Mouse (Mus musculus): ENCODE measurements around the gene Slc25a44. TPM values are rescaled to one million over a fixed set of nuclear protein-coding genes. Genes with fewer than 3 reads are reported as not detected.

The Slc25a44 gene
- polyA plus RNA-seq, 1 experiment: 13.5 TPM

DNA sequence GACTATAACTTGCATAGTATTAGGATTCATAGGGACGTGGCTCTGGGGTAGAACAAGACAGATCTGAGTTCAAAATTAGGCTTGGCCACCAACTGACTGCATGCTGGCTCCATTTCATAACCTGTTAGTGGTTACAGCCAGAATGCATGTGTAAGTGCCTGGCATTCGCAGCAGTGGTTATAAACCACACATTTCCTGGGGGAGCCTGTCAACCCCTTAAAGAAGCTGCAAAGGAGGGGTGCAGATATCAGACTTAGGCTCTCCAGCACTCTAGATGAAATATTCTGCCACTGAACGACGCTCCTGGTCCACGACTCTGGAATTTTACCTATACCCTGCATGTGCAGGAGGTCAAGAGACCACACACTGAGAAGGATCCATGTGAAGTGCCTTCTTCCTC, 27.3 kb upstream of the Slc25a44 start:
- H3K36me3 ChIP-seq (ENCODE audit: control insufficient read depth, insufficient read depth, low read length, poor library complexity, severe bottlenecking): no peaks in the 10 kb centered on the region
- no peak overlapping the region for H3K9ac ChIP-seq (ENCODE audit: low read depth, poor library complexity, severe bottlenecking)
- H3K27me3 ChIP-seq (ENCODE audit: control insufficient read depth, insufficient read depth, low read length, poor library complexity, severe bottlenecking): no peaks in the 10 kb centered on the region
- H3K27ac ChIP-seq (ENCODE audit: insufficient read depth, low read length): no peak overlapping the region
- TF ChIP-seq CTCF (IDR thresholded peaks at IDR 0.05; ENCODE audit: low read depth, low read length) (no peak), POLR2A (IDR thresholded peaks at IDR 0.05; ENCODE audit: insufficient read depth, low read length) (no peak), EP300 (IDR thresholded peaks at IDR 0.05; ENCODE audit: insufficient read depth, low read depth, low read length) (no peak)
- H3K4me1 ChIP-seq (ENCODE audit: control insufficient read depth, insufficient read depth, low read length): no peaks in the 10 kb centered on the region
- no peaks in the 10 kb centered on the region for H3K9me3 ChIP-seq (replicated peaks; ENCODE audit: control insufficient read depth, insufficient read depth, low read length, poor library complexity, severe bottlenecking)
- H3K4me3 ChIP-seq (ENCODE audit: low read depth, low read length): no peak overlapping the region

DNA sequence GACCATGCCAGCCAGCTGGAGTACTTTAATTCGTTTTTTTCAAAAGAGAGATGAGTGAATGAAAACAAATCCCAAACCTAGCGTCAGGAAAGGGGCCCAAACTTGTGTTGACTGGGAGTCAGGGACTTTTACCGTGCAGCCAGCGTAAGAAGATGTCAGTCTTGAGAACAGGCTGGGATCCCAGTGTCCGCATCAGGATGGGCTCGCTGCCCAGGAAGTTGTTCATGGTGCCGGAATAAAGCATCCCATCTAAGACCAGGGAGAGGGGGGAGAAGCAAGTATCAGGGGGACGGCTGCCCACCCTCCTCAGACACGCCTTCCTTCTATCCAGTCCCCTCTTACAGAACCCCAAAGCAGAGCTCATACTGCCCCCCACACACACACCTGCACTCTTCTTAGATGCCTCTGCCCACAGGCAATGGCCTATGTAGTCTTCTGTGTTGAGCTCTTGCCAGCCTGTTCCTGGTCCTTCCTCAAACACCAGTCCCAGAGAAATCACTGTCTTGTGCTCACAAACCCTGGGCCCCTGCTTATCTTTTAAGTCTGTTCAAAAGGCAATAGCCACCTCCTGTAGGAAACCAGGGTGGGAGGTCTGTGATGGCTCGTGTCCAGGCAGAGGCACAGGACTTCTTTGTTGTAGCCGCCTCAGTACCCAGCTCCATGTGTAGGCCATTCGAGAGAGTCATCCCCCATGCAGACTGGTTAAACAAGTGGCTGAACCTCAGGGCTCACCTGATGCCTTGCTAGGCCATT, 25.6 kb upstream of the Slc25a44 start:
- Histone ChIP-seq H3K36me3 (ENCODE audit: control insufficient read depth, insufficient read depth, low read length, poor library complexity, severe bottlenecking) (no peaks in the 10 kb centered on the region), H3K4me1 (ENCODE audit: control insufficient read depth, insufficient read depth, low read length) (no peaks in the 10 kb centered on the region), H3K9ac (ENCODE audit: low read depth, poor library complexity, severe bottlenecking) (no peak overlapping the region), H3K4me3 (ENCODE audit: low read depth, low read length) (no peak overlapping the region), H3K9me3 (replicated peaks; ENCODE audit: control insufficient read depth, insufficient read depth, low read length, poor library complexity, severe bottlenecking) (no peaks in the 10 kb centered on the region), H3K27me3 (ENCODE audit: control insufficient read depth, insufficient read depth, low read length, poor library complexity, severe bottlenecking) (no peaks in the 10 kb centered on the region), H3K27ac (ENCODE audit: insufficient read depth, low read length) (no peak overlapping the region)
- TF ChIP-seq EP300 (IDR thresholded peaks at IDR 0.05; ENCODE audit: insufficient read depth, low read depth, low read length) (no peak), POLR2A (IDR thresholded peaks at IDR 0.05; ENCODE audit: insufficient read depth, low read length) (no peak), CTCF (IDR thresholded peaks at IDR 0.05; ENCODE audit: low read depth, low read length) (no peak)

DNA sequence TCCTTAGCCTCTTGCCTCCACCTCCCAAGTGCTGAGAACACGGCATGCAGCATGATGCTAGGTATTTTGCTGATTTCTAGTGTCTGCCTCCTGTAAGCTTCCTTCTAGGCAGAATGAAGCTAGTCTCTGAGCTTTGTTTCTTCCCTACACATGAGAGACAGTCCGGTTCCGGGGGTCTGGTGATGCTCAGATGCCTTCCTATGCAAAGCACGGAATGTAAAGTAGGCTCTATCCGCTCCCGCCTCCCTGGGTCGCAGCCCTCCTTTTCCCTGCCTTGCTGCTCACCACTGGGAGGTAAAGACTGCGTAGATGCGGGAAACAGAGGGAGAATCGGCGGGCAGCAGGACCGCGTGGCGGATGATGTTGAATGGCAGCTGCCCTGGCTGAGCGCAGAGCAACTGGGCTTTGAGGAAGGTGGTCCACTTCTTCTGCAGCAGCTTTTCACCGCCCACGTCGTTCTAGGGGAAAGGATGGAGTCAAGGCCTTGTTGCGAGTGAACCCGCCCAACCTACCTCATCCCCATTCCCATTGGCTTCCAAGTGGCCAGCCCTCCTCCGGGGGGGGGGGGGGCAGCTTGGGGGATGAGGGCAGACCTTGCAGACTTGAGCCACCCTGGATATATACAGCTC, 24.6 kb upstream of the Slc25a44 start:
- H3K4me1 ChIP-seq (ENCODE audit: control insufficient read depth, insufficient read depth, low read length): no peaks in the 10 kb centered on the region
- H3K27me3 ChIP-seq (ENCODE audit: control insufficient read depth, insufficient read depth, low read length, poor library complexity, severe bottlenecking): no peaks in the 10 kb centered on the region
- H3K36me3 ChIP-seq (ENCODE audit: control insufficient read depth, insufficient read depth, low read length, poor library complexity, severe bottlenecking): no peaks in the 10 kb centered on the region
- no peak overlapping the region for H3K27ac ChIP-seq (ENCODE audit: insufficient read depth, low read length)
- H3K9me3 ChIP-seq (replicated peaks; ENCODE audit: control insufficient read depth, insufficient read depth, low read length, poor library complexity, severe bottlenecking): no peaks in the 10 kb centered on the region
- peak overlapping the region; percentile 72 for H3K4me3 ChIP-seq (ENCODE audit: low read depth, low read length)
- TF ChIP-seq EP300 (IDR thresholded peaks at IDR 0.05; ENCODE audit: insufficient read depth, low read depth, low read length) (no peak), POLR2A (IDR thresholded peaks at IDR 0.05; ENCODE audit: insufficient read depth, low read length) (no peak), CTCF (IDR thresholded peaks at IDR 0.05; ENCODE audit: low read depth, low read length) (no peak)
- no peak overlapping the region for H3K9ac ChIP-seq (ENCODE audit: low read depth, poor library complexity, severe bottlenecking)

DNA sequence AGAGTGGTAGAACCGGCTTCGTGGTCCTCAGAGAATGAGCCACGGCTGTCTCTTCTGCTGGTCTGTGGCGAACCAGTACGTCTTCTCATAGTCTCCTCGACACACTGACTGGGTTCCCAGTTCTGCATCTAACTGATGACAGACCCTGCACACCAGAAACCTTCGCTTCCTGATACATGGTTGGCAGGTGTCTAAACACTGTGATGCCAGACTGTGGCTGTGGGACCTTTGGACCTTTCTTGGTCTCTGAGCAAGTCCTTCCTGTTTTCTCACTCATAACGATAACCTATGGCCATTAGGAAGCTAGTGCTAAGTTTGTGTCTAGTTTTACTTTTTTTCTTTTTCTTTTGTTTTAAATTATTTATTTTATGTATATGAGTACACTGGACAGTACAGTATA, 23.5 kb upstream of the Slc25a44 start:
- Histone ChIP-seq H3K27me3 (ENCODE audit: control insufficient read depth, insufficient read depth, low read length, poor library complexity, severe bottlenecking) (no peaks in the 10 kb centered on the region), H3K9ac (ENCODE audit: low read depth, poor library complexity, severe bottlenecking) (no peak overlapping the region), H3K4me3 (ENCODE audit: low read depth, low read length) (no peak overlapping the region), H3K36me3 (ENCODE audit: control insufficient read depth, insufficient read depth, low read length, poor library complexity, severe bottlenecking) (no peaks in the 10 kb centered on the region), H3K4me1 (ENCODE audit: control insufficient read depth, insufficient read depth, low read length) (no peaks in the 10 kb centered on the region), H3K9me3 (replicated peaks; ENCODE audit: control insufficient read depth, insufficient read depth, low read length, poor library complexity, severe bottlenecking) (no peaks in the 10 kb centered on the region), H3K27ac (ENCODE audit: insufficient read depth, low read length) (no peak overlapping the region)
- TF ChIP-seq CTCF (IDR thresholded peaks at IDR 0.05; ENCODE audit: low read depth, low read length): no peak
- TF ChIP-seq POLR2A (IDR thresholded peaks at IDR 0.05; ENCODE audit: insufficient read depth, low read length): no peak
- TF ChIP-seq EP300 (IDR thresholded peaks at IDR 0.05; ENCODE audit: insufficient read depth, low read depth, low read length): no peak

DNA sequence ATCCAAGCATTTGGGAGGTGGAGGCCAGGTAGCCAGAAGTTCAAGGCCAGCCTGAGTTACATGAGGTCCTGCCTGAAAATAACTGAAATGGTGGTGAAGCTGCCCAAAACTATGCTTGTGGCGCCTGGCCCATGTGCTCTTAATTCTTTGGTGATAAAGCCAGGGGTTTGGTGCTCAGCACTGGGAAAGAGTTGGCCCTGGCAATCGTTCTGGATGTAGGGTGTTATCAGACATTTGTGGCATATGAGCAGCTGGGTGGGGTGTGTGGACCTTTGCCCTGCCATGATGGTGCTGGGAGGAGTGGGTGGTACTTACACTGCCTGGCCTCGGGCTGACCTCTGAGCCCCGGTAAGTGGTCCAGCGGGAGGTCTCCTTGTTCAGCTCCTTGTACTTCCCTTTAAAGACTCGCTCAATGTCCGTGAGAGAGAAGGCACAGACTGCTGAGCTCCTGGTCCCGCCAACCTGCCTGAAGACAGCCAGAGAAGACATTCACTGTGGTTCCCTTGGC, 22.8 kb upstream of the Slc25a44 start:
- peaks cover 1% of the 10 kb centered on the region for H3K4me1 ChIP-seq (ENCODE audit: control insufficient read depth, insufficient read depth, low read length)
- no peak overlapping the region for H3K4me3 ChIP-seq (ENCODE audit: low read depth, low read length)
- H3K27me3 ChIP-seq (ENCODE audit: control insufficient read depth, insufficient read depth, low read length, poor library complexity, severe bottlenecking): no peaks in the 10 kb centered on the region
- H3K36me3 ChIP-seq (ENCODE audit: control insufficient read depth, insufficient read depth, low read length, poor library complexity, severe bottlenecking): no peaks in the 10 kb centered on the region
- TF ChIP-seq EP300 (IDR thresholded peaks at IDR 0.05; ENCODE audit: insufficient read depth, low read depth, low read length) (no peak), POLR2A (IDR thresholded peaks at IDR 0.05; ENCODE audit: insufficient read depth, low read length) (no peak), CTCF (IDR thresholded peaks at IDR 0.05; ENCODE audit: low read depth, low read length) (no peak)
- no peaks in the 10 kb centered on the region for H3K9me3 ChIP-seq (replicated peaks; ENCODE audit: control insufficient read depth, insufficient read depth, low read length, poor library complexity, severe bottlenecking)
- H3K27ac ChIP-seq (ENCODE audit: insufficient read depth, low read length): no peak overlapping the region
- H3K9ac ChIP-seq (ENCODE audit: low read depth, poor library complexity, severe bottlenecking): no peak overlapping the region

Measured in ES-Bruce4 (cell line).